Mouse (Mus musculus) ES-Bruce4 (cell line): ENCODE measurements at regions not wholly inside any gene's neighbourhood (a gene's known extent, or its start where the extent isn't known, plus 50 kb on each side); places are given as distances from the start of the nearest gene placed in this dataset.
A peak's percentile ranks its signal among the peaks of the same experiment; 100 is the strongest.

Experiments used
- H3K27ac ChIP-seq: 2 replicates; pipeline ENCODE4 v1.5.1; 2012; ENCODE audit warnings: low read length, inconsistent platforms; ENCODE audit not compliant: insufficient read depth
- H3K27me3 ChIP-seq: 2 replicates; pipeline ENCODE4 v1.6.1; 2012; ENCODE audit warnings: mild to moderate bottlenecking, low read length, inconsistent platforms; ENCODE audit not compliant: control insufficient read depth, poor library complexity, insufficient read depth, severe bottlenecking
- H3K36me3 ChIP-seq: 2 replicates; pipeline ENCODE4 v1.6.1; 2012; ENCODE audit warnings: inconsistent platforms, mild to moderate bottlenecking, low read length, moderate library complexity; ENCODE audit not compliant: control insufficient read depth, poor library complexity, insufficient read depth, severe bottlenecking
- H3K4me1 ChIP-seq: one replicate; pipeline ENCODE4 v1.8.1; 2011; ENCODE audit warnings: low read length; ENCODE audit not compliant: control insufficient read depth, insufficient read depth
- H3K4me3 ChIP-seq: 2 replicates; pipeline ENCODE4 v1.5.1; 2011; ENCODE audit warnings: low read depth, mild to moderate bottlenecking, low read length
- H3K9ac ChIP-seq: 2 replicates; pipeline ENCODE4 v1.6.1; 2012; ENCODE audit warnings: low read depth, mild to moderate bottlenecking, inconsistent platforms; ENCODE audit not compliant: poor library complexity, severe bottlenecking
- H3K9me3 ChIP-seq: replicated peaks from 2 replicates; pipeline ENCODE4 v1.6.1; 2012; ENCODE audit warnings: mild to moderate bottlenecking, low read length, inconsistent platforms; ENCODE audit not compliant: control insufficient read depth, poor library complexity, insufficient read depth, severe bottlenecking
- CTCF ChIP-seq: IDR thresholded peaks from one replicate; pipeline ENCODE4 v1.8.1; 2011; ENCODE audit warnings: low read depth, low read length
- EP300 ChIP-seq: IDR thresholded peaks from 2 replicates; pipeline ENCODE4 v1.6.1; 2011; ENCODE audit warnings: low read depth, low read length; ENCODE audit not compliant: insufficient read depth
- POLR2A ChIP-seq: IDR thresholded peaks from one replicate; pipeline ENCODE4 v1.8.1; 2011; ENCODE audit warnings: low read length; ENCODE audit not compliant: insufficient read depth

- H3K4me3 ChIP-seq = no peak overlapping the region
- no peak for TF ChIP-seq CTCF
- TF ChIP-seq POLR2A = no peak
- TF ChIP-seq EP300 = no peak
- H3K27me3 ChIP-seq = no peaks in the 10 kb centered on the region
- H3K27ac ChIP-seq = no peak overlapping the region
- H3K4me1 ChIP-seq = no peaks in the 10 kb centered on the region
- no peaks in the 10 kb centered on the region for H3K36me3 ChIP-seq
- H3K9ac ChIP-seq = no peak overlapping the region
- H3K9me3 ChIP-seq = no peaks in the 10 kb centered on the region
Observed at GRCm38 (mm10) chr12:107754885-107755284, 248.5 kb downstream of the Bcl11b start.

GRCm38 (mm10) chr12:107755820-107756517 lies 247.4 kb downstream of the Bcl11b start:
- Histone ChIP-seq H3K27me3 (no peaks in the 10 kb centered on the region), H3K9me3 (no peaks in the 10 kb centered on the region), H3K27ac (no peak overlapping the region), H3K36me3 (no peaks in the 10 kb centered on the region), H3K9ac (no peak overlapping the region), H3K4me3 (no peak overlapping the region), H3K4me1 (no peaks in the 10 kb centered on the region)
- no peak for TF ChIP-seq POLR2A
- TF ChIP-seq CTCF = no peak
- TF ChIP-seq EP300 = no peak

- H3K4me3 ChIP-seq = no peak overlapping the region
- H3K36me3 ChIP-seq = no peaks in the 10 kb centered on the region
- no peaks in the 10 kb centered on the region for H3K9me3 ChIP-seq
- no peak overlapping the region for H3K27ac ChIP-seq
- H3K9ac ChIP-seq = no peak overlapping the region
- no peaks in the 10 kb centered on the region for H3K4me1 ChIP-seq
- no peaks in the 10 kb centered on the region for H3K27me3 ChIP-seq
- no peak for TF ChIP-seq POLR2A
- no peak for TF ChIP-seq EP300
- no peak for TF ChIP-seq CTCF
Observed at GRCm38 (mm10) chr12:107757184-107757583, 246.2 kb downstream of the Bcl11b start.

- Histone ChIP-seq H3K27ac (no peak overlapping the region), H3K4me3 (no peak overlapping the region), H3K9me3 (no peaks in the 10 kb centered on the region), H3K27me3 (no peaks in the 10 kb centered on the region), H3K4me1 (no peaks in the 10 kb centered on the region), H3K9ac (no peak overlapping the region), H3K36me3 (no peaks in the 10 kb centered on the region)
- TF ChIP-seq EP300 (peak; percentile 42; the same call in 1 of the 2 replicates), POLR2A (no peak), CTCF (peak; percentile 6)
Observed at GRCm38 (mm10) chr12:107757996-107758791, 245.2 kb downstream of the Bcl11b start.

- Histone ChIP-seq H3K27ac (no peak overlapping the region), H3K4me3 (no peak overlapping the region), H3K27me3 (no peaks in the 10 kb centered on the region), H3K9me3 (no peaks in the 10 kb centered on the region), H3K36me3 (no peaks in the 10 kb centered on the region), H3K4me1 (no peaks in the 10 kb centered on the region), H3K9ac (no peak overlapping the region)
- TF ChIP-seq POLR2A (no peak), CTCF (no peak), EP300 (no peak)
Observed at GRCm38 (mm10) chr12:107759291-107759690, 244.1 kb downstream of the Bcl11b start.

- H3K27me3 ChIP-seq = no peaks in the 10 kb centered on the region
- no peaks in the 10 kb centered on the region for H3K36me3 ChIP-seq
- H3K4me3 ChIP-seq = no peak overlapping the region
- H3K27ac ChIP-seq = no peak overlapping the region
- no peak overlapping the region for H3K9ac ChIP-seq
- no peaks in the 10 kb centered on the region for H3K4me1 ChIP-seq
- no peak for TF ChIP-seq CTCF
- TF ChIP-seq EP300 = no peak
- no peaks in the 10 kb centered on the region for H3K9me3 ChIP-seq
Observed at GRCm38 (mm10) chr12:107759911-107760310, 243.5 kb downstream of the Bcl11b start.
